Mouse (Mus musculus) midbrain, postnatal 0 days (tissue): ENCODE results near the gene Nit1. TPM values are rescaled to one million over a fixed set of nuclear protein-coding genes. Genes with fewer than 3 reads are reported as not detected.

Experiments used
- ATAC-seq: fragments of 200-750 bp; cut with Nextera tagmentation; 2 replicates; pipeline ENCODE4 v1.8.0; 2017; ENCODE audit warnings: moderate number of reproducible peaks, mild to moderate bottlenecking, moderate TSS enrichment, moderate library complexity; ENCODE audit not compliant: low FRiP score
- DNase-seq: peaks from one replicate; pipeline ENCODE4 v3.0.0-alpha.2; 2015; ENCODE audit warnings: low spot score
- H3K27ac ChIP-seq: fragments of 300-500 bp; sonication (generic); 2 replicates; pipeline ENCODE4 v1.5.1; 2014; ENCODE audit warnings: low read depth, mild to moderate bottlenecking, low read length, mixed read lengths
- H3K27me3 ChIP-seq: fragments of 300-500 bp; sonication (generic); 2 replicates; pipeline ENCODE4 v1.6.1; 2014; ENCODE audit warnings: low read length, control low read depth, mixed read lengths; ENCODE audit not compliant: insufficient read depth
- H3K36me3 ChIP-seq: fragments of 300-500 bp; sonication (generic); 2 replicates; pipeline ENCODE4 v1.6.1; 2014; ENCODE audit warnings: low read length, control low read depth, mixed read lengths; ENCODE audit not compliant: insufficient read depth
- H3K4me1 ChIP-seq: fragments of 300-500 bp; sonication (generic); 2 replicates; pipeline ENCODE4 v1.6.1; 2014; ENCODE audit warnings: mild to moderate bottlenecking, control low read depth, antibody characterized with exemption, low read length, mixed read lengths; ENCODE audit not compliant: insufficient read depth
- H3K4me2 ChIP-seq: fragments of 300-500 bp; sonication (generic); 2 replicates; pipeline ENCODE4 v1.6.1; 2014; ENCODE audit warnings: low read depth, mild to moderate bottlenecking, low read length, mixed read lengths; ENCODE audit not compliant: poor library complexity, severe bottlenecking
- H3K4me3 ChIP-seq: fragments of 300-500 bp; sonication (generic); 2 replicates; pipeline ENCODE4 v1.5.1; 2014; ENCODE audit warnings: low read depth, mild to moderate bottlenecking, low read length, moderate library complexity
- H3K9ac ChIP-seq: fragments of 300-500 bp; sonication (generic); replicated peaks from 2 replicates; pipeline ENCODE4 v1.6.1; 2014; ENCODE audit warnings: mild to moderate bottlenecking, low read length, moderate library complexity, mixed read lengths; ENCODE audit not compliant: poor library complexity, severe bottlenecking
- H3K9me3 ChIP-seq: fragments of 300-500 bp; sonication (generic); 2 replicates; pipeline ENCODE4 v1.6.1; 2016; ENCODE audit warnings: low read length, control low read depth
- CTCF ChIP-seq: IDR thresholded peaks from 2 replicates; pipeline ENCODE4 v1.5.1; 2016; ENCODE audit warnings: antibody characterized with exemption, mild to moderate bottlenecking
- WGBS: fragments of 180-500 bp; shearing (Covaris S2); extraction: QIAGEN DNeasy Blood & Tissue Kit; methylation state at CpG from one replicate; pipeline ENCODE4 v1.1.7; 2014; 5-methylcytosine and 5-hydroxymethylcytosine counted together
- polyA plus RNA-seq: library from polyadenylated mRNA; unstranded; fragments of >200 nt; fragmentation: Nextera tagmentation; extraction: Ambion mirVana; gene quantifications from 2 replicates; pipeline ENCODE4 v1.2.1, GENCODE M21; 2015
- total RNA-seq: library from RNA; depleted of rRNA; stranded (reverse); fragments of >200 nt; gene quantifications from 2 replicates; pipeline ENCODE4 v1.2.3, GENCODE M21; 2014; rRNA removed

Nit1 gene
- total RNA-seq, result 42.5 and 44.0 TPM in 2 replicates
- polyA plus RNA-seq, result 45.2 and 46.6 TPM in 2 replicates

DNA sequence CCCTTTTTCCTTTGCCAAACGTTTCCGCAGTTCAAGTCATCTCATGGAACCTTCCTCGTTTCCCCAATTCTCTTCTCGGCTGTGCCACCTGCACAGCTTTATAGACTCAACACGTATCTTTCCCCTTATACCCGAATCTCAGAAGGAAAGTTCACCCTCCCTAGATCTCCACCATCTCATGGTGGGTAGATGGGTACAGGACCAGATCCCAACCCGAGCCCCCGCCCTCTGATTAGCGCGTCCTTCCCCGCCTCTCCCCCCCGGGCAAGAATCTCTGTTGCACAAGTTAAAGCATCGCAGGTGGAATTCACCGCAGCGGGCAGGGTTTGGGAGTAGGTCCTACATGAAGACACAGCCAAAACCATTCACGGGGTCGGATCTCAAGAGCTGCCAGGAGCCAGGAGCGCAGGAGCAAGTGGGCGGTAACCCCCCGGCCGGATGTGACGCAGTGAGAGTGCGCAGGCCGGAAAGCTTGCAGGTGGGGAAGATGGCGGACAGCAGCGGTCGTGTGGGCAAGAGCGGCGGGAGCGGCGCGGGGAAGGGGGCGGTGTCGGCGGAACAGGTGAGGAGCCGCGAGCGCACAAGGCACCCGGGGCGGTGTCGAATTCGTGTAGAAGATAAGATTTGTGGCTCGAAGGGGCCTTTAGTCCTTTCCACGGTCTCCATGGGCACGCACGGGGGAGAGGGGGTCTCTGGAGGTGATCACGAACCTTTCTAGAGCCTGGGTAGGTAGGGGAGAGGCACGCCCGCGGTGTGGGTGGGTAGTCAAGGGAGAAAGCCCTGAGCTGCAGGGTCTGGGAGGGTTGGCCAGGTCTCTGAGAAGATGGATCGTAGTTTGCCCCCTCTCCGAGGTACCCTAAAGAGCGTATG lies at the start of gene Nit1, which contains the start of gene Pfdn2:
Gene Nit1 (minus strand): TSS at position 422 of the 870 bp plus-strand sequence.
Gene Pfdn2 (plus strand): TSS at position 446 of the 870 bp plus-strand sequence.
- TF ChIP-seq CTCF, result peak; percentile 11; the same call in 1 of the 2 replicates
- peak within 1 kb of the TSS; percentile 83 for H3K4me2 ChIP-seq
- H3K27me3 ChIP-seq, result no peaks in the 10 kb centered on the region
- ATAC-seq, result peak; percentile 93
- peak within 1 kb of the TSS; percentile 86 for H3K9ac ChIP-seq
- H3K36me3 ChIP-seq, result peaks cover 24% of the 10 kb centered on the region
- 1% methylated on average over 48 of the region's 53 CpGs for WGBS
- H3K27ac ChIP-seq, result peak within 1 kb of the TSS; percentile 79
- no peaks in the 10 kb centered on the region for H3K4me1 ChIP-seq
- peaks cover 7% of the 10 kb centered on the region; the same call in 1 of the 2 replicates for H3K9me3 ChIP-seq
- H3K4me3 ChIP-seq, result peak within 1 kb of the TSS; percentile 89
- peak; percentile 94 for DNase-seq

DNA sequence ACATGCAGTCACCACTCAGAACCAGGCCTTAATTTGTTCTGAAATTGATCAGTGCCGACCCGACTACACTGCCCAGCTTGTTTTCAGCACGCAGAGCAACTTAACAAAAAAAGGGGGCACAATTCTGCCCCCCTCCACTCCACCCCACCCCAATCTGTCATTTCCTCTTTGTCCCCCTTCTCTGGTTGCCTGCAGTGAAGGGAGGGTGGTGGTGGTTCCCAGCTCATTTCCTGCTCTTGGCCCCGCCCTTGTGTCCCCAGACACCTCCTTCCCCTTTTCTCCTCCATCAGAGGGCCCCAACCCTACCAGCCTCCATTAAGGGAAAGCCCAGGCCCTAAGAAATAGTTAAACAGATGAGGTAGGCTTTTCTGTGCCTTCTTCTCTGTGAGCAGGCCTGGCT lies 44.7 kb upstream of the Nit1 start:
- no peak for DNase-seq
- Histone ChIP-seq H3K36me3 (no peaks in the 10 kb centered on the region), H3K4me2 (no peak overlapping the region), H3K9ac (no peak overlapping the region), H3K4me3 (no peak overlapping the region), H3K27me3 (no peaks in the 10 kb centered on the region), H3K9me3 (no peaks in the 10 kb centered on the region), H3K4me1 (no peaks in the 10 kb centered on the region), H3K27ac (no peak overlapping the region)
- TF ChIP-seq CTCF, result no peak
- WGBS, result 87% methylated on average over 4 of the region's 4 CpGs
- ATAC-seq, result no peak

DNA sequence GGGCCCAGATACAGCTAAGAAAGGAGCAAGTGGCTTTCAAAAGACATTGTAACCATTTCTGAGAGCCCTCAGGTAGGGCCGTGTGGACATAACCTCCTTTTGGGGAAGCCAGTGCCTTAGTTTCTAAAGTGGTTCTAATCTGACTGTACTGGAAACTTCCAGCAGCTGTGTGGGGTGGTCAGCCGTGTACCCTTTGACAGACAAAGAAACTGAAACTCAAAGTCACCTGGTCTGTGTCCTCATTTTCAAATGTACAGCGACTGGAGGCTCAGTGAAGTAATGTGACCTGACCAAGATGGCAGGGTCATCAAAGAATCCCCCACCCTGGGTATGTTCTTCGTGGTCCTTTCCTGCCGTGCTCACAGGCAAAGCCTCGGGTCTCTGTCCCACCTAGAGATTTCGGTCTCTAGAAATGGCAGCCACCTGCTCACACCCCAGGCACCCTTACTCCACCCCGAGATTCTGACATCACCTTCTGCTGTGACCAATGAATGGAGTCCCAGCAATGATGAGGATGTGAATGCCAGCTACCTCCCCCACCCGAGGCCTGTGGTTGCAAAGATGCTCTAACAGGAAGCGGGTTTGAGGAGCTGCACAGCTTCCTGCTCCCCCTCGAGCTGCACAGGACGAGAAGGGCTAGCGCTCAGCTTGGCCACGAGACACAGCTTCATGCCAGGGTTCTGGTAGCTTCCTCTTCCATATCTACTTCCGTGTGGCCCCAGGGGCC lies 43.1 kb upstream of the Nit1 start, which contains the start of gene Arhgap30:
Gene Arhgap30 (plus strand): TSS at position 579 of the 727 bp plus-strand sequence.
- no peak for DNase-seq
- H3K27ac ChIP-seq, result no peak within 1 kb of the TSS
- WGBS, result 86% methylated on average over 15 of the region's 15 CpGs
- H3K4me3 ChIP-seq, result no peak within 1 kb of the TSS
- no peaks in the 10 kb centered on the region for H3K4me1 ChIP-seq
- no peaks in the 10 kb centered on the region for H3K9me3 ChIP-seq
- H3K9ac ChIP-seq, result no peak within 1 kb of the TSS
- H3K4me2 ChIP-seq, result no peak within 1 kb of the TSS
- no peaks in the 10 kb centered on the region for H3K27me3 ChIP-seq
- TF ChIP-seq CTCF, result no peak
- ATAC-seq, result no peak
- H3K36me3 ChIP-seq, result no peaks in the 10 kb centered on the region

DNA sequence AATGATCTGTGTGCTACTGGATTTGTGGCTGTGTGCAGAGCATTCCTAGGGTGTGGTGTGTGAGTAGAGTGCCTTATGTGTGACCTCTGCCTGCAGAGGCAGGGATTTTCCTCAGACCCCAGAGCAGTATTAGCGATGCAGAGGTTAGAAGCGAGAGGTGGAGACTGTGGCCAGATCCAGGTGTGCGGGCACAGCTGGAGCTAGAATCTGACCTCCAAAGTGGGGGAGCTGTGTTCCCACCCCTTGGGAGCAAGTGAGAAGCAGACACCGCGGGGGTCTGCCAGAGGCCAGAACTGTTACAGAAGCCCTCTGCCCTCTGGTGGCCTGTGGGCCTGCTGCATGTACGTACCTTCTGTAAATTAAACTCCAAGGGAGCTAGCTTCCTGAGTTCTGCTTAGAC lies 41.7 kb upstream of the Nit1 start:
- no peaks in the 10 kb centered on the region for H3K4me1 ChIP-seq
- no peaks in the 10 kb centered on the region for H3K36me3 ChIP-seq
- WGBS, result 23% methylated on average over 6 of the region's 6 CpGs
- H3K4me3 ChIP-seq, result no peak overlapping the region
- no peaks in the 10 kb centered on the region for H3K9me3 ChIP-seq
- no peaks in the 10 kb centered on the region for H3K27me3 ChIP-seq
- H3K4me2 ChIP-seq, result no peak overlapping the region
- H3K27ac ChIP-seq, result 0 out of 2 replicates have a peak overlapping the region, but pooled peaks have one; percentile 26
- peak; percentile 49 for DNase-seq
- H3K9ac ChIP-seq, result no peak overlapping the region
- ATAC-seq, result no peak
- TF ChIP-seq CTCF, result peak; percentile 62

DNA sequence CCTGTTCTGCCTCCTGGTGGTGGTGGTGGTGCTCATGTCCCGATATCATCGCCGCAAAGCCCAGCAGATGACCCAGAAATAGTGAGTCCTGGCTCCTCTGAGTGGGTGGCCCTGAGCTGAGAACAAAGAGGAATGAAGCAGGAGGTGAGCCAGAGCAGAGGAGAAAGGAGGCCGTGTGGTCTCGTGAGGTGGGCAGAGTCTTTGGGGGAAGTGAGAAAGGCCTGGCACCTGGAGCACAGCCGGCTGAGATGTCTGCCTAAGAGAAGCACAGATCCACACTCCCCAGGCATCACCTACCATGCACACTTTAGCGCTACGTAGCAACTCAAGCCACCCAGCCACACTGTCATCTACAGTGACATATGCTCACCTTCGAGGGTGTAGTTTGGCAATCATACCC lies 39.7 kb upstream of the Nit1 start:
- DNase-seq (no peak), ATAC-seq (no peak)
- WGBS, result 74% methylated on average over 9 of the region's 9 CpGs
- Histone ChIP-seq H3K9me3 (no peaks in the 10 kb centered on the region), H3K27me3 (no peaks in the 10 kb centered on the region), H3K27ac (no peak overlapping the region), H3K36me3 (no peaks in the 10 kb centered on the region), H3K4me1 (no peaks in the 10 kb centered on the region), H3K4me3 (no peak overlapping the region), H3K4me2 (no peak overlapping the region), H3K9ac (no peak overlapping the region)
- TF ChIP-seq CTCF, result 0 out of 2 replicates have a peak, but pooled peaks have one; percentile 5
